Comparison of ENCODE assay signal across 8 mouse cellular contexts in genomic region chr7:104315369-104316080, GRCm38 (mm10). TPM values are rescaled to one million over a fixed set of nuclear protein-coding genes. Genes with fewer than 3 reads are reported as not detected.
DNase-seq lines count a peak whose midpoint lies in the region; ATAC-seq lines count a peak whose summit lies in the region.
"Not testable (repeated sequence)": the region's sequence is repeated elsewhere in the genome, so short reads cannot be mapped to it uniquely, and the experiment has no call there.
"Had no signal": no experiment of that assay in that cellular context is flagged by ENCODE, and none has a peak within 500 bp of the region (broad histone marks: within the 10 kb centered on the region; RNA-seq: fewer than 3 reads in every experiment).

TSS of gene Trim12a (minus strand) at chr7:104315466.

- not testable (repeated sequence) for H3K9ac ChIP-seq in forebrain, embryonic 14.5 days (ENCODE audit: low read length); neural tube, embryonic 14.5 days (replicated peaks; ENCODE audit: low read depth, low read length)
- H3K9ac ChIP-seq in heart, embryonic 16.5 days (ENCODE audit: low read length) = peak within 1 kb of the TSS; percentile 69
- peak within 1 kb of the TSS; percentile 58 for H3K9ac ChIP-seq in intestine, embryonic 16.5 days (ENCODE audit: low read depth, low read length)
- peak within 1 kb of the TSS; percentile 33; the same call in 1 of the 2 replicates for H3K9ac ChIP-seq in limb, embryonic 15.5 days

- H3K27ac ChIP-seq in forebrain, embryonic 14.5 days (ENCODE audit: low read depth, low read length); intestine, embryonic 16.5 days (ENCODE audit: low read length); neural tube, embryonic 14.5 days (ENCODE audit: low read depth, low read length): not testable (repeated sequence)
- H3K27ac ChIP-seq in heart, embryonic 16.5 days (ENCODE audit: low read length) = peak within 1 kb of the TSS; percentile 76
- H3K27ac ChIP-seq in limb, embryonic 15.5 days = peak within 1 kb of the TSS; percentile 43

- peak within 1 kb of the TSS; percentile 6; the same call in 1 of the 2 replicates for H3K4me2 ChIP-seq in forebrain, embryonic 14.5 days (ENCODE audit: low read length)
- H3K4me2 ChIP-seq in heart, embryonic 16.5 days (ENCODE audit: low read depth, low read length) = peak within 1 kb of the TSS; percentile 62
- peak within 1 kb of the TSS; percentile 47 for H3K4me2 ChIP-seq in intestine, embryonic 16.5 days (ENCODE audit: low read depth, low read length)
- H3K4me2 ChIP-seq in limb, embryonic 15.5 days = peak within 1 kb of the TSS; percentile 40
- H3K4me2 ChIP-seq in neural tube, embryonic 14.5 days (ENCODE audit: low read depth, low read length) = peak within 1 kb of the TSS; percentile 20; the same call in 1 of the 2 replicates

- peak; percentile 93 for ATAC-seq in common myeloid progenitor, adult 5-6 weeks (replicated peaks; ENCODE audit: low read depth, poor library complexity, severe bottlenecking)
- ATAC-seq in forebrain, embryonic 14.5 days; neural tube, embryonic 14.5 days (ENCODE audit: low read depth): not testable (repeated sequence)
- ATAC-seq in heart, embryonic 16.5 days (replicated peaks; ENCODE audit: extremely low read depth, insufficient read depth, low FRiP score) = peak; percentile 97
- ATAC-seq in intestine, embryonic 16.5 days = peak; percentile 97
- ATAC-seq in limb, embryonic 15.5 days (ENCODE audit: insufficient number of reproducible peaks, low FRiP score, low TSS enrichment, low read depth) = peak; percentile 76; the same call in 1 of the 2 replicates
- ATAC-seq in megakaryocyte, adult 5-6 weeks (ENCODE audit: poor library complexity, severe bottlenecking) = peak; percentile 83

- not testable (repeated sequence) for DNase-seq in forebrain, embryonic 14.5 days (ENCODE audit: low spot score)

- 26% methylated on average over 4 of the region's 4 CpGs for WGBS in forebrain, embryonic 14.5 days
- 19% methylated on average over 4 of the region's 4 CpGs for WGBS in heart, embryonic 16.5 days
- WGBS in intestine, embryonic 16.5 days = 16% methylated on average over 4 of the region's 4 CpGs
- 23% methylated on average over 4 of the region's 4 CpGs for WGBS in limb, embryonic 15.5 days
- 45% methylated on average over 4 of the region's 4 CpGs for WGBS in neural tube, embryonic 14.5 days

- not testable (repeated sequence) for H3K36me3 ChIP-seq in forebrain, embryonic 14.5 days (ENCODE audit: control insufficient read depth, insufficient read depth, low read length); heart, embryonic 16.5 days (ENCODE audit: control insufficient read depth, insufficient read depth); intestine, embryonic 16.5 days (ENCODE audit: control insufficient read depth, insufficient read depth, low read length); limb, embryonic 15.5 days; neural tube, embryonic 14.5 days (ENCODE audit: control insufficient read depth, insufficient read depth, low read length)

- not testable (repeated sequence) for H3K27me3 ChIP-seq in forebrain, embryonic 14.5 days (replicated peaks; ENCODE audit: control insufficient read depth, insufficient read depth, low read length); heart, embryonic 16.5 days (ENCODE audit: control insufficient read depth, insufficient read depth, low read length); intestine, embryonic 16.5 days (replicated peaks; ENCODE audit: control insufficient read depth, insufficient read depth, low read length); limb, embryonic 15.5 days; neural tube, embryonic 14.5 days (ENCODE audit: control insufficient read depth, insufficient read depth, low read length)

- not testable (repeated sequence) for H3K4me1 ChIP-seq in forebrain, embryonic 14.5 days (ENCODE audit: control insufficient read depth, insufficient read depth, low read length); heart, embryonic 16.5 days (ENCODE audit: control insufficient read depth, insufficient read depth, low read length); intestine, embryonic 16.5 days (ENCODE audit: control insufficient read depth, insufficient read depth, low read length); limb, embryonic 15.5 days; neural tube, embryonic 14.5 days (ENCODE audit: control insufficient read depth, insufficient read depth, low read length)

- H3K4me3 ChIP-seq in forebrain, embryonic 14.5 days (ENCODE audit: low read depth, low read length) = not testable (repeated sequence)
- peak within 1 kb of the TSS; percentile 68 for H3K4me3 ChIP-seq in heart, embryonic 16.5 days (ENCODE audit: low read length)
- peak within 1 kb of the TSS; percentile 51 for H3K4me3 ChIP-seq in intestine, embryonic 16.5 days (ENCODE audit: low read length)
- peak within 1 kb of the TSS; percentile 42 for H3K4me3 ChIP-seq in limb, embryonic 15.5 days
- H3K4me3 ChIP-seq in neural tube, embryonic 14.5 days (ENCODE audit: low read depth, low read length) = peak within 1 kb of the TSS; percentile 15; the same call in 1 of the 2 replicates

- not testable (repeated sequence) for H3K9me3 ChIP-seq in forebrain, embryonic 14.5 days (replicated peaks; ENCODE audit: control insufficient read depth, low read length); heart, embryonic 16.5 days (replicated peaks; ENCODE audit: control insufficient read depth, low read length); intestine, embryonic 16.5 days (ENCODE audit: control insufficient read depth, low read length); limb, embryonic 15.5 days; neural tube, embryonic 14.5 days (ENCODE audit: control insufficient read depth, low read length)

RNA-seq across cellular contexts. Expression of gene Trim12a, which starts in this region (rescaled TPM):
- total RNA-seq in common myeloid progenitor, adult 5-6 weeks (2017) = 62.4 and 67.9 TPM in 2 replicates
- polyA plus RNA-seq in forebrain, embryonic 14.5 days (2014; fragmentation: Nextera tagmentation; extraction: Ambion mirVana) = 1.4 and 1.7 TPM in 2 replicates
- 7.5 and 10.1 TPM in 2 replicates for polyA plus RNA-seq in heart, embryonic 16.5 days (2015; fragmentation: Nextera tagmentation; extraction: Ambion mirVana)
- 5.1 and 6.3 TPM in 2 replicates for polyA plus RNA-seq in intestine, embryonic 16.5 days (2015; fragmentation: Nextera tagmentation; extraction: Ambion mirVana)
- 5.7 and 6.1 TPM in 2 replicates for polyA plus RNA-seq in limb, embryonic 15.5 days (2015; fragmentation: Nextera tagmentation; extraction: Ambion mirVana)
- total RNA-seq in megakaryocyte, adult 5-6 weeks (2015) = 130 and 137 TPM in 2 replicates
- 147 and 166 TPM in 2 replicates for total RNA-seq in megakaryocyte, adult 5-6 weeks (2017)
- polyA plus RNA-seq in neural tube, embryonic 14.5 days (2014; fragmentation: Nextera tagmentation; extraction: Ambion mirVana) = 1.6 and 2.5 TPM in 2 replicates
- polyA plus RNA-seq: erythroblast, embryonic 14.5 days had no signal

Comparison
In these comparisons a context has a peak if more than half of its experiments do, and no peak if none do; other contexts are left out.
1. H3K4me2 ChIP-seq: peak in every context shown above with its lines; median percentile 62 in heart, embryonic 16.5 days; 47 in intestine, embryonic 16.5 days; 40 in limb, embryonic 15.5 days; 20 in neural tube, embryonic 14.5 days; 6 in forebrain, embryonic 14.5 days.